Mouse (Mus musculus): ENCODE data around the gene Adgrf4. TPM values are rescaled to one million over a fixed set of nuclear protein-coding genes. Genes with fewer than 3 reads are reported as not detected.

The Adgrf4 gene
- polyA plus RNA-seq (2015; fragmentation: Illumina TruSeq; extraction: RNeasy Lipid Tissue Mini Kit (QIAGEN cat#74804); ENCODE audit: low read depth, low replicate concordance), result 1.2 TPM

GRCm38 (mm10) chr17:42692136-42692535 lies at the start of gene Adgrf4:
Gene Adgrf4, minus strand, starts transcription at chr17:42692284.

GRCm38 (mm10) chr17:42741801-42742217 lies 49.7 kb upstream of the Adgrf4 start, which contains the start of gene Adgrf2:
Gene Adgrf2, minus strand, starts transcription at chr17:42742179.

GRCm38 (mm10) chr17:42611295-42611694 lies 80.8 kb downstream of the Adgrf4 start, which contains the start of gene Opn5:
Gene Opn5, minus strand, starts transcription at chr17:42611395.

Other genes starting within 250 kb of the Adgrf4 start
- gene Opn5, start 80.9 kb downstream of the Adgrf4 start, polyA plus RNA-seq (2015; fragmentation: Illumina TruSeq; extraction: RNeasy Lipid Tissue Mini Kit (QIAGEN cat#74804); ENCODE audit: low read depth, low replicate concordance), result not detected
- 0.39 TPM for gene Adgrf2, start 49.9 kb upstream of the Adgrf4 start, polyA plus RNA-seq (2015; fragmentation: Illumina TruSeq; extraction: RNeasy Lipid Tissue Mini Kit (QIAGEN cat#74804); ENCODE audit: low read depth, low replicate concordance)
- 14.0 TPM for gene Cd2ap, start 184.4 kb upstream of the Adgrf4 start, polyA plus RNA-seq (2015; fragmentation: Illumina TruSeq; extraction: RNeasy Lipid Tissue Mini Kit (QIAGEN cat#74804); ENCODE audit: low read depth, low replicate concordance)

All from brain, adult 10 weeks (tissue).